Mouse (Mus musculus) liver, adult (tissue): ENCODE measurements around the gene Stat6.

Experiments
- GATA4 ChIP-seq: IDR thresholded peaks from 2 replicates; pipeline ENCODE4 v1.6.1; 2014; ENCODE audit warnings: mild to moderate bottlenecking, low read length; ENCODE audit not compliant: insufficient replicate concordance

Gene Stat6

GRCm38 (mm10) chr10:127607059-127607458 lies 35.7 kb upstream of the Stat6 start:
- TF ChIP-seq GATA4 = no peak

- TF ChIP-seq GATA4 = no peak
Observed at GRCm38 (mm10) chr10:127609415-127610065, 33.2 kb upstream of the Stat6 start.

- TF ChIP-seq GATA4 = no peak
Observed at GRCm38 (mm10) chr10:127610066-127610415, 32.7 kb upstream of the Stat6 start.

- TF ChIP-seq GATA4 = no peak
Observed at GRCm38 (mm10) chr10:127612079-127612775, 30.6 kb upstream of the Stat6 start.

GRCm38 (mm10) chr10:127614236-127615033 lies 28.4 kb upstream of the Stat6 start:
- no peak for TF ChIP-seq GATA4

GRCm38 (mm10) chr10:127615034-127615374 lies 27.8 kb upstream of the Stat6 start:
- no peak for TF ChIP-seq GATA4

GRCm38 (mm10) chr10:127615591-127615990 lies 27.2 kb upstream of the Stat6 start:
- TF ChIP-seq GATA4 = no peak

GRCm38 (mm10) chr10:127616261-127616679 lies 26.5 kb upstream of the Stat6 start:
- no peak for TF ChIP-seq GATA4

GRCm38 (mm10) chr10:127617294-127617693 lies 25.5 kb upstream of the Stat6 start:
- TF ChIP-seq GATA4 = no peak

- no peak for TF ChIP-seq GATA4
Observed at GRCm38 (mm10) chr10:127618173-127618572, 24.6 kb upstream of the Stat6 start.

GRCm38 (mm10) chr10:127619119-127619721 lies 23.6 kb upstream of the Stat6 start:
- no peak for TF ChIP-seq GATA4

GRCm38 (mm10) chr10:127619941-127620405 lies 22.8 kb upstream of the Stat6 start:
- no peak for TF ChIP-seq GATA4

- TF ChIP-seq GATA4 = no peak
Observed at GRCm38 (mm10) chr10:127620406-127621190, 22.2 kb upstream of the Stat6 start, which contains the start of gene Lrp1. Lrp1 (minus strand) TSS chr10:127621148.

GRCm38 (mm10) chr10:127621191-127622056 lies 21.4 kb upstream of the Stat6 start:
- no peak; the same call in 1 of the 2 replicates for TF ChIP-seq GATA4
